Mouse (Mus musculus) forebrain, postnatal 0 days (tissue): ENCODE measurements around the gene Gm45623. TPM values are rescaled to one million over a fixed set of nuclear protein-coding genes. Genes with fewer than 3 reads are reported as not detected.

Experiments
- ATAC-seq: fragments of 200-750 bp; cut with Nextera tagmentation; 2 replicates; pipeline ENCODE4 v1.8.0; 2017; ENCODE audit warnings: mild to moderate bottlenecking, moderate library complexity
- DNase-seq: peaks from one replicate; pipeline ENCODE4 v3.0.0-alpha.2; 2015
- H3K27ac ChIP-seq: fragments of 300-500 bp; sonication (generic); 2 replicates; pipeline ENCODE4 v1.5.1; 2014; ENCODE audit warnings: low read depth, mild to moderate bottlenecking, antibody characterized with exemption, low read length, moderate library complexity, mixed read lengths
- H3K27me3 ChIP-seq: fragments of 300-500 bp; sonication (generic); 2 replicates; pipeline ENCODE4 v1.6.1; 2014; ENCODE audit warnings: mild to moderate bottlenecking, low read length, mixed read lengths; ENCODE audit not compliant: insufficient read depth
- H3K36me3 ChIP-seq: fragments of 300-500 bp; sonication (generic); 2 replicates; pipeline ENCODE4 v1.6.1; 2014; ENCODE audit warnings: mild to moderate bottlenecking, moderate library complexity; ENCODE audit not compliant: insufficient read depth
- H3K4me1 ChIP-seq: fragments of 300-500 bp; sonication (generic); 2 replicates; pipeline ENCODE4 v1.6.1; 2014; ENCODE audit warnings: antibody characterized with exemption; ENCODE audit not compliant: insufficient read depth
- H3K4me2 ChIP-seq: fragments of 300-500 bp; sonication (generic); 2 replicates; pipeline ENCODE4 v1.6.1; 2014; ENCODE audit warnings: low read depth, mild to moderate bottlenecking, moderate library complexity
- H3K4me3 ChIP-seq: fragments of 300-500 bp; sonication (generic); 2 replicates; pipeline ENCODE4 v1.5.1; 2014; ENCODE audit warnings: low read depth, low read length, mixed read lengths
- H3K9ac ChIP-seq: fragments of 300-500 bp; sonication (generic); 2 replicates; pipeline ENCODE4 v1.6.1; 2014; ENCODE audit warnings: mild to moderate bottlenecking
- H3K9me3 ChIP-seq: fragments of 300-500 bp; sonication (generic); 2 replicates; pipeline ENCODE4 v1.6.1; 2016; ENCODE audit warnings: low read length
- CTCF ChIP-seq: sonication (generic); IDR thresholded peaks from 2 replicates; pipeline ENCODE4 v1.5.1; 2016; ENCODE audit warnings: antibody characterized with exemption, control low read depth, low read depth
- WGBS: fragments of 180-500 bp; shearing (Covaris S2); extraction: QIAGEN DNeasy Blood & Tissue Kit; methylation state at CpG from one replicate; pipeline ENCODE4 v1.1.7; 2014; 5-methylcytosine and 5-hydroxymethylcytosine counted together
- polyA plus RNA-seq: library from polyadenylated mRNA; unstranded; fragments of >200 nt; fragmentation: Nextera tagmentation; extraction: Ambion mirVana; gene quantifications from 2 replicates; pipeline ENCODE4 v1.2.1, GENCODE M21; 2015
- total RNA-seq: library from RNA; depleted of rRNA; stranded (reverse); fragments of >200 nt; gene quantifications from 2 replicates; pipeline ENCODE4 v1.2.3, GENCODE M21; 2014

Gm45623 gene
- total and polyA plus RNA-seq, 2 experiments from 2014 or later: 3.4 to 8.8 TPM

DNA sequence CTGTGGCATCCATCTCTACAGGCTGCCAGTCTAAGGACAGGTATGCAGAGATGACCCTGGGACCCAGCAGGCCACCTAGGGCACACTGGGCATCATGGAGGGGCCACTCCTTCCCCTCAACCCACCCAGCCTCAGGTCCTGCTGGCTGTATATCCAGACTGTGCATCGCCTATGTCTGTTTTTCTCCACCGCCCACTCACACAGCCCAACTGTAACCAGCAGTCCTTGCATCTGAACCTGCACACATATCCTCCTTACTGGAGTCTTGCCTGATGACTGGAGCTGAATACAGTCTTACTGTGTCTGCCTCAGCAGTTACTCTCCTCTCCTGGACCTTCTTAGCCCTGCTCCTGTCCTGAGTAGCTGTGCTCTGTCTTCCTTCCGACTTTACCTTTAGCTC lies 28.1 kb upstream of the Gm45623 start:
- H3K4me2 ChIP-seq: no peak overlapping the region
- peaks cover 11% of the 10 kb centered on the region; the same call in 1 of the 2 replicates for H3K4me1 ChIP-seq
- no peaks in the 10 kb centered on the region for H3K9me3 ChIP-seq
- no peak overlapping the region for H3K4me3 ChIP-seq
- H3K9ac ChIP-seq: no peak overlapping the region
- 90% methylated on average over 3 of the region's 3 CpGs for WGBS
- no peaks in the 10 kb centered on the region for H3K27me3 ChIP-seq
- no peak for ATAC-seq
- DNase-seq: no peak
- no peaks in the 10 kb centered on the region for H3K36me3 ChIP-seq
- H3K27ac ChIP-seq: no peak overlapping the region
- no peak for TF ChIP-seq CTCF

GRCm38 (mm10) chr13:56780746-56781469 lies 27.3 kb upstream of the Gm45623 start:
- Histone ChIP-seq H3K4me1 (peaks cover 11% of the 10 kb centered on the region; the same call in 1 of the 2 replicates), H3K4me3 (no peak overlapping the region), H3K36me3 (no peaks in the 10 kb centered on the region), H3K27ac (peak overlapping the region; percentile 29; the same call in 1 of the 2 replicates), H3K4me2 (no peak overlapping the region), H3K9ac (no peak overlapping the region), H3K27me3 (no peaks in the 10 kb centered on the region), H3K9me3 (no peaks in the 10 kb centered on the region)
- ATAC-seq: peak; percentile 57
- WGBS: 36% methylated on average over 13 of the region's 13 CpGs
- TF ChIP-seq CTCF: no peak
- peak; percentile 43 for DNase-seq

- no peak for TF ChIP-seq CTCF
- Histone ChIP-seq H3K27me3 (no peaks in the 10 kb centered on the region), H3K4me3 (no peak overlapping the region), H3K9me3 (no peaks in the 10 kb centered on the region), H3K27ac (peak overlapping the region; percentile 71), H3K4me1 (peaks cover 10% of the 10 kb centered on the region; the same call in 1 of the 2 replicates), H3K4me2 (0 out of 2 replicates have a peak overlapping the region, but pooled peaks have one; percentile 6), H3K36me3 (no peaks in the 10 kb centered on the region), H3K9ac (no peak overlapping the region)
- peak; percentile 95 for ATAC-seq
- DNase-seq: peak; percentile 74
- 9% methylated on average over 5 of the region's 5 CpGs for WGBS
Observed at GRCm38 (mm10) chr13:56774304-56774703, 20.7 kb upstream of the Gm45623 start.

DNA sequence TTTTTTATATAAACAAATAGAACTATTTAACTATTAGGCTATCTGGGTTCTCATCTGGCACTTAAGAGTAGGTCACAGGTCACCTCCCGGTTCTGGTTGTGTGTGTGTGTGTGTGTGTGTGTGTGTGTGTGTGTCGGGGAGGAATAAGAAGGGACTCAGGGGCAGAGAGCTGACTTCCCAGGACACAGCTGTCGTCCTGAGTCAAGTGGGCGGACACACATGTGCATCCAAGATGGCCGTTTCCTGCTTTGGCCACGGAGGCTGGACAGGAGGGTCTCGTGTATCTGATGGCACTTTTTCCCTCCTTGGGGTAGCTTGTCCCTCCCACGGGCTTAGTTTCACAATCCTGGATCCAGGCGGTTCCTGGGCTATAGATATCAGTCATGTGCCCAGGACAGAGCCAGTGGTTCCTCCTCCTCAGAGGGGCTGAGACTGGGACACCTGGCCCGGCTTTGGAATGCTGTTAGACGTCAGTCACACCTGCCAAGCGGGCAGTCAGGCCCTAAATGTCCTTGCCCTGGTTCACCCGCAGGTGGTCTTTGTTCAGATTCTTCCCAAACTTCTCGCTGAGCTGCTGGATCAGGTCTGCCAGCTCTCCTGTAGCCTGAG lies 19.7 kb upstream of the Gm45623 start:
- H3K4me3 ChIP-seq: no peak overlapping the region
- no peak overlapping the region for H3K9ac ChIP-seq
- ATAC-seq: no peak
- peak overlapping the region; percentile 71 for H3K27ac ChIP-seq
- TF ChIP-seq CTCF: no peak
- H3K4me1 ChIP-seq: peaks cover 10% of the 10 kb centered on the region; the same call in 1 of the 2 replicates
- H3K36me3 ChIP-seq: no peaks in the 10 kb centered on the region
- H3K9me3 ChIP-seq: no peaks in the 10 kb centered on the region
- H3K27me3 ChIP-seq: no peaks in the 10 kb centered on the region
- H3K4me2 ChIP-seq: no peak overlapping the region
- no peak for DNase-seq
- WGBS: 70% methylated on average over 14 of the region's 14 CpGs

DNA sequence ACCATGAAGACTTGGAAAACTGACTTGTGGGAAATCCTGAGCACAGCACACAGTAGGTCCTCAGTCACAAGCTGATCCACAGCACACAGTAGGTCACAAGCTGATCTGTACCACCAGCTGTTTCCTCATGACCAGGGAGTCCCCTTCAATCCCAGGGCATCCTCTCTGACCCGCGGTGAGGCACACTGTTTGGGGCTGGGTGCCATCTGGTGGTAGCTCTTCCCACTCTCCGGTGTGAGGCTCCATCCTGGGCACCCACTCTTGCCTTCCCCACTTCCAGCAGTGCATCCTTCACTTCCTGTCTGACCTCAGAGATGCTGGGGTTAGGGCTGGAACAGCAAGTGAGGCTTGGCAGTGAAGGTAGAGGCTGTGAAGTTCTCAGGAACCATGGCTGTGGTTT lies 19.0 kb upstream of the Gm45623 start:
- H3K36me3 ChIP-seq: no peaks in the 10 kb centered on the region
- peaks cover 10% of the 10 kb centered on the region; the same call in 1 of the 2 replicates for H3K4me1 ChIP-seq
- no peak overlapping the region for H3K9ac ChIP-seq
- H3K9me3 ChIP-seq: no peaks in the 10 kb centered on the region
- H3K27ac ChIP-seq: no peak overlapping the region
- H3K4me2 ChIP-seq: no peak overlapping the region
- no peak for DNase-seq
- no peak for ATAC-seq
- no peak overlapping the region for H3K4me3 ChIP-seq
- 58% methylated on average over 3 of the region's 3 CpGs for WGBS
- TF ChIP-seq CTCF: peak; percentile 37
- H3K27me3 ChIP-seq: no peaks in the 10 kb centered on the region

- 58% methylated on average over 5 of the region's 5 CpGs for WGBS
- peak; percentile 48 for TF ChIP-seq CTCF
- no peak overlapping the region for H3K4me3 ChIP-seq
- DNase-seq (no peak), ATAC-seq (no peak)
- H3K36me3 ChIP-seq: no peaks in the 10 kb centered on the region
- H3K27ac ChIP-seq: no peak overlapping the region; the same call in 1 of the 2 replicates
- no peak overlapping the region for H3K4me2 ChIP-seq
- H3K27me3 ChIP-seq: no peaks in the 10 kb centered on the region
- H3K9me3 ChIP-seq: no peaks in the 10 kb centered on the region
- no peak overlapping the region for H3K9ac ChIP-seq
- peaks cover 10% of the 10 kb centered on the region; the same call in 1 of the 2 replicates for H3K4me1 ChIP-seq
Observed at GRCm38 (mm10) chr13:56770786-56771185, 17.2 kb upstream of the Gm45623 start.

GRCm38 (mm10) chr13:56770136-56770578 lies 16.5 kb upstream of the Gm45623 start:
- Histone ChIP-seq H3K4me1 (peaks cover 13% of the 10 kb centered on the region), H3K9me3 (no peaks in the 10 kb centered on the region), H3K4me2 (no peak overlapping the region), H3K4me3 (no peak overlapping the region), H3K9ac (no peak overlapping the region), H3K27ac (peak overlapping the region; percentile 15; the same call in 1 of the 2 replicates), H3K36me3 (no peaks in the 10 kb centered on the region), H3K27me3 (no peaks in the 10 kb centered on the region)
- 17% methylated on average over 1 of the region's 1 CpGs for WGBS
- peak; percentile 49 for DNase-seq
- no peak for TF ChIP-seq CTCF
- peak; percentile 36 for ATAC-seq
